Mouse (Mus musculus) thymus, postnatal 36 days (tissue): ENCODE measurements around the gene Fgfr2.

Experiments
- DNase-seq, 2 experiments: peaks; one replicate each; pipeline ENCODE4 v3.0.0; 2022; ENCODE audit warnings: mixed read lengths in 2 of 2

The Fgfr2 gene

GRCm38 (mm10) chr7:130972767-130973166, 2150.4 kb downstream of the Fgfr2 start:
- no peak for DNase-seq

- no peak for DNase-seq
Measured at GRCm38 (mm10) chr7:130969507-130969906, 2153.6 kb downstream of the Fgfr2 start.

- DNase-seq: no peak
Measured at GRCm38 (mm10) chr7:130969076-130969475, 2154.1 kb downstream of the Fgfr2 start.

- DNase-seq: no peak
Measured at GRCm38 (mm10) chr7:130968537-130968936, 2154.6 kb downstream of the Fgfr2 start.

- DNase-seq: no peak
Measured at GRCm38 (mm10) chr7:130967901-130968300, 2155.2 kb downstream of the Fgfr2 start.

- no peak for DNase-seq
Measured at GRCm38 (mm10) chr7:130966876-130967275, 2156.3 kb downstream of the Fgfr2 start.

DNA sequence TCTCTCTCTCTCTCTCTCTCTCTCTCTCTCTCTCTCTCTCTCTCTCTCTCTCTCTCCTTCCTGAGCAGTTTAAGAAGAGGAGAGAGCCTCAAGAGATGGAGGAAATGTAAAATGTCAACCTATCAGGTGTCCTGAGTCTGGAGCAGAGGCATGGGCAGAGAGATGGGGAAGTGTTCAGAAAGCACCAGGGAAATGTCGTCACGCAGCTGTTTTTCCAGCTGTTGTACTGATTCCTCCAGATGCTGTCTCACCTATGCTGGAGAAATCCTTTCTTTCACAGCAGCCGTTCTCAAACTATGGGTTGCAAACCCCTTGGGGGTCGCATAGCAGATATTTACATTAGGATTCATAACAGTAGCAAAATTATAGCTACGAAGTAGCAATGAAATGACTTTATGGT, 2156.7 kb downstream of the Fgfr2 start:
- DNase-seq: no peak

DNA sequence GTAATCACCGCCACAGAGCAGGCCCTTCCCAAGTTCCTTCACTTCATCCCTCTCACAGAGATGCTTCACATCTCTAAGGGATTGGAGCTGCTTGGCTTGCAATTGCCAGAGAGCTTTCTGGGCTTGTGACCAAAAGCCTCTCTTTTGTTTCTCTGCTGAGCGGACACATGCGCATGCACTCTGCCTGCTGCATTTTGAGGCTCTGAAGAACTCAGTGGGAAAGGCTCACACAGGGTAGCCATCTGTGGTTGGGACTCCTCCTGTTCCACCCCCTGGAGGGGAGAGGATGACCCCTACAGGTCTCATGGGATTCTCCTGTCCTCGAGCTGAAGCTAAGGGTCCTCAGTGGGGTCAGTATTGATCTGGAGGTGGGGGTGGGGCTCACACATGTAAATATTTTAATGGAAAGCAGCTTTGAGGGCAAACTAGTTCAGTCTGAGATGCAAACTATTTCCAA, 2157.2 kb downstream of the Fgfr2 start:
- no peak for DNase-seq

- DNase-seq: no peak
Measured at GRCm38 (mm10) chr7:130965396-130965795, 2157.8 kb downstream of the Fgfr2 start.

DNA sequence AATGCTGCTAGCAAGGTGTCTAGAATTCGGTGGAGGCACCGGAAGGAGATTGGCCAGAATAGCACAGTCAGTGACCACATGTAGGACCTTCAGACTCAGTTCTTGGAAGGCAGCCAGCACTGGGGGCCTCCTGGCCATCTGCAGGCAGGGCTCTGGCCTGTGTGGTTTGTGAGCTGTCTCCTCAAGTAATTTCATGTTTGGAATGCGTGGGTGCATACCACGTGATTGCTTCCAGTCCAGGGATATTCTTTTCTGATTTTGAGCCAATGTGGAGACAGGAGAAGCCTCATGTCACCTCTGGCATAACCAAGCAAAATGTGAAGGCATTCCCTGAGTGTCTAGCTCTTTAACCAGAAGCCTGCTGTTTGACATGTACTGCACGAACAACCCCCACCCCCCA, 2158.5 kb downstream of the Fgfr2 start:
- no peak for DNase-seq

- DNase-seq: no peak
Measured at GRCm38 (mm10) chr7:130961429-130961828, 2161.7 kb downstream of the Fgfr2 start.

DNA sequence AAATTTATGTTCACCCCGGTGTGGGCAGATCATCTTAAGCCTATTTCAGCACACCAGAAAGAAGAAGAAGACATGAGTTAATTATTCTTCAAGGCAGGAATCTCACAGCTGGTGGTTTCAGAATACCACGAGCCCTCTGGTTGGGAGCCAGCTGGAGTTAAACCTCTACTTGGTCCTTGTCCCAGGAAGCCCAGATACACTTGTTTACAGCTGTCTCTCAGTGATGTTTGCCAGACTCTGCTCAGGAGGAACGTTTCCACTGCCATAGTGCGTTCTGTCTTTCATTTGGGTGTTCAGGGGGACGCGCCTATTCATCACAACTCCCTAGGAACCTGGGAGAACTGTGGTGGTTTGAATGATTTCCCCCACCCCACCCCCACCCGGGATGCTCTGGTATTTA, 2163.3 kb downstream of the Fgfr2 start:
- DNase-seq: no peak

DNA sequence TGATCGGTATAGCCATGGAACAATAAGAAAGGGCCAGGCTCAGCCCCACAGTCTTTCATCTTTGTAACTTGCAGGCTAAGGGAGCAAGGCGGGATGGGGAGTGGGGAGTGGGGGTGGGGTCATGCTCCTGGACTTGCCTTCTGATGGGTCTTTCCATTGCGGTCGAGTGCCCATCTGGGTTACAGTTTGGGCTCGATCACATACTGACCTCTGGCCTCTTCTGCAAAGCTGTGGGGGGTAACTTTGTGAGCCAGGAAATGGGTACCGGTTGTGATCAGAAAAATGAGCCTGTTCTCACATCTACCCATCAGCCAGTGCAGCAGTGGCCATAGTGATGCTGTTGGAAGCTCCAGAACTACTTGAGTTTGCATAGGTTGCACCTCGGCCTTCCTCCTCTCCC, 2164.6 kb downstream of the Fgfr2 start:
- no peak for DNase-seq

DNA sequence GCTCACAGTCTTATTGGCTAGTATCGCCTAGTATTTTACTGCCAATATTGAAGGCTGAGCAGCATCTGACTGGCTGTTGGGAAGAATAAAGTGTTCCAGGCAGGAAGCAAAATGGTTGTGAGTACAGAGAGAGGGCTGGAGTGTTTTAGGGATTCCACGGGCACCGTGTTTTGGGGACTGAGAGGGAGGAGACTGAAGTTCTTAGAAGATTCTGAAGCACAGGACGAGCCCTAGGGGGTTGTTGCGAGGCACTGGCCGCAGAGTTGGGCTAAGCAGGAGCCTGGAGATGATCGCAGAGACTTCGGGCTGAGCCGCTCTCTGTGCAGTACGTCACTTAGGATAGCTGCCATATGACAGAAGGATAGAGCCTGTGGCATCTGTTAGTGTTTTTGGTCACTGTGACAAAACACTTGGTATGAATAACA, 2169.0 kb downstream of the Fgfr2 start:
- no peak for DNase-seq

DNA sequence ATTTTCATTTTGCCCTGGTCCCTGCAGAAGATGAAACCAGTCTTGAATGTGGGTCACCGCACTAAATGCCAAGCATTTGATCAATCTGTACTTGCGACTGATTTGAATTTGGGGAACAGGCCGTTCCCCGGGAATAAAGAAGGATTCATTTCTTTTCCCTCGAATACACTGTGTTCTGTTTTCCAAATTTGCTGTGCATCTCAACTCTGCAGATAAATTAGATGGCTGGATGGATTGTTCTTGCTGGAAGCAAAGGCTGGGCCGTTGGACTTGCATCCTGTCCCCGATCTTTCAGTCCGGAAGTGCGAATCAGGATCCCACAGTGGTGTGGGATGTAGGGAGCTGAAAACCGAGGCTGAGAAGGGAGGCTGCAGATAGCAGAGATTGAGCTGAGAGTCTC, 2169.8 kb downstream of the Fgfr2 start:
- DNase-seq: no peak

DNA sequence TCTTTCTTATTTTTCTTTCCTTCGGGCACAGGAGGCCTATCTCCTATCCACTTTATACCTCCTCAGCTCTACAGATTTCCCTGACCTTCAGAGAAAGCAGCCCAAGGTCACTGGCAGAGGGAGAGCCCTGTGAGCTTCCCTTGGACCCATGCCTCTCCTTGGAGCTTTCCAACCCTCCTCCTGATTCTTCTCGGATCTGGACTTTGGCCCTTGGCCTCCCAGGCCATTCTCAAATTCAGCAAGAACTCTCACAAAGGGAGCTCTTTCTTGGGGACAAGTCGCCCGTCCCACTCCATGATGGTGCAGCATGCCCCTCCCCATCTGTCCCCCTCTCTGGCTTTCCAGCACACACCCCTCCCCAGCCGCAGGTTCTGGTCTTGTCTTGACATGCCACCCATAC, 2172.1 kb downstream of the Fgfr2 start:
- no peak for DNase-seq

DNA sequence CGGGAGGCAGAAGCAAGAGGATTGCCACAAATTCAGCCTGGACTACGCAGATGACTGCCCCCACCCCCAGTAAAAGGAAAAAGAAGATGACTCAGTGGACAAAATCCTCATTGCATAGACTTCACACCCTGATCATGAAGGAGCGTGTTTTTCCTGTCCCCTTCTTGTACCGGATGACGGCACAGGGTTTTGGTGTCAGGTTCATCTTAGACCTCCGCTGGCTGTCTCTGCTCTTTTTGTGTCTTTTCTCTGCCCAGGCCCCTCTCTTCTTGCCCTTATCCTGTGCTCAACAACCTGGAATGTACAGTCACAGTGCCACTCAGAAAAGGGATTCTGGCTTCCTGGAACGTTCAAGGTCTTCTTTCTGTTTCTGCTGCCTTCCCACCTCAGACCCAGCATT, 2172.7 kb downstream of the Fgfr2 start:
- no peak for DNase-seq

DNA sequence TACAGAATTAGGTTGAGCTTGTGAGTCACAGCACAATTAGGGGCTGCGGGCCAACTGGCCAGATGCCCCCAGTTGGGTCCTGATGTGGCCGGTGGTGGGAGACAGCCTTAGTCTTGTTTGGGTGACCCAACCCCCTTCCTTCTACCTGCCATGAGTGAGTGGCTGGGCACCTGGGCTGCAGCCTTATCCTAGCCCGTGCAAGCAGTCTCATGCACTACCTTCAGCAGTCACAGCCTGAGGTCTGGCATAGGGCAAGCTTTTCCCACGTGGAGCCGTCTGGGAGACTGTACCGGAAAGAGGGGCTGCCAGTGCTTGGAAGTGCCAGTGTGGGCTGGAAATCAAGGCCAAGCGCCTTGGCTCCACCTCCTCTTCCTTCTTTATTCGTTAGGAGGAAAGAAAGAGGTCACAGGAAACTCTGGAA, 2173.8 kb downstream of the Fgfr2 start:
- no peak for DNase-seq

DNA sequence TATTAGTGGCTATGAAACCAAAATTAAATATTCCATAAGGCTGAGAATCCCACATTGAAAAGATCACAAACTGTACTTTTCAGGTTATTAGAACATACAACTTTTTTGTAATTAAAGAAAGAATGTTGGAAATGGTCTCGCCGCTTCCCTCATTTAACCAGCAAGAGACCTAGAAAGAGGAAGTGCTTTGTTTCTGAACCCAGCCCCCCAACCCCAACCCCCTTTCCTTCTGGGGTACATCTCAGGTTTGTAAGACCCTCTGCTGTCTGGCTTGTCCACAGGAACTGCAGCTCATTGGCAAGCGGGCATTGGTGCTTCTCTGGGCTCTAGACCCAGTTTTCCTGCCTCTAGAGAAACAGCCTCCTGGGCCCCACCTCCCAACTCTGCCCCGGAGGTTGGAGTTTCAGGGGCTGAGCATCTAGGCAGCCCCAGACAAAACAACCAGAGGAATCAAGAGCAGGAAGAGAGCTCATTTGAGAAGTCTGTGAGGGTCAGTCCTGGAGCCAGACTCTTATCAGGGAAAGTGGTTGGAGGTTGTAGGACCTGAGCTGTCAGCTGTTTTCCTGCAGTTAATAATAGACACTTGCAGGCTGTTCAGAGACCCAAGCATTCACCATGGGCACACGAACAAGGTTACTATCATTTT, 2174.5 kb downstream of the Fgfr2 start:
- no peak for DNase-seq

GRCm38 (mm10) chr7:130946303-130946702, 2176.8 kb downstream of the Fgfr2 start:
- DNase-seq: no peak

DNA sequence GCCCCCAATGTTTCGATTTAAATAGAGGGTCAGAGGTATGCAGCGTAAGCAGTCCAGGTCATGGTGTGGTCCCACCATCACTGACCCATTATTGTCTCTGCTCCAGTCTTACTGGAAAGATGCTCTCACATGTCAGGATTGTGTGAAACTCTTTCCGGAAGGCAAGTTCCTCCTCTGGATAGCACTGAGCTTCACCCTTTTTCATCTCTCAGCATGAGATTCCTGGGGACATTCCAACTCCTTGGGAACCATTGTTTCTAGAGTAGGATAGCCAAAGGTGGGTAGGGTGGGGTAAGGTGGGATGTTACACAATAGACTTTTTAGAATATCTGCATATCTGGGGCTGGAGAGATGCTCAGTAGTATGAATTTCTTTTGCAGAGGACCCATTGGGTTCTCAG, 2177.4 kb downstream of the Fgfr2 start:
- DNase-seq: no peak

GRCm38 (mm10) chr7:130944766-130945475, 2178.2 kb downstream of the Fgfr2 start:
- DNase-seq: no peak

DNA sequence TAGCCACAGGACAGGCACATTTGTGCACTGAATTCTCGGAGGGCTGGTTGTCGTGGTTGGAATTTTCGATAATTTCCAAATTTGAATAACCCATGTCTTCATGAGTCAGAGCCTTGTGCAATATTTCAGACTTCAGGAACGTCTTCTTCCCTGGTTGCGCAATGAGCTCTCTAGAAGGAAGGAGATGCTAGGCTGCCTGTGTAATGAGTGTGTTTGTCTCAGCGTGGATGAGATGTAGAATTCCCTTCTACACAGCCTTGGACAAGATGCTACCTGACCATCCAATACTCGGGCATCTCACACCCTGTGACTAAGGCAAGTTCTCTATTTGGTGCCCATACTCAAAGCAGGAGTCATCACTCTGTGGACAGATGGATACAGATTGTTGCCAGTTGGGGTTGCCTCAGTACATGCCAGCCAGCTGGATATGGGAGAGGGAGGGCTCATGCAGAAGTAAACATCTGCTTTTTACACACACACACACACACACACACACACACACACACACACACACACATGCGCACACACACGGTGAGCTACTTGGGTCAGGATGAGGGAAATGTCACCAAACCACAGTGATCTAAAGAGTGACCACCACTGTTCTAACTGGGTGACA, 2179.8 kb downstream of the Fgfr2 start:
- DNase-seq: no peak

DNA sequence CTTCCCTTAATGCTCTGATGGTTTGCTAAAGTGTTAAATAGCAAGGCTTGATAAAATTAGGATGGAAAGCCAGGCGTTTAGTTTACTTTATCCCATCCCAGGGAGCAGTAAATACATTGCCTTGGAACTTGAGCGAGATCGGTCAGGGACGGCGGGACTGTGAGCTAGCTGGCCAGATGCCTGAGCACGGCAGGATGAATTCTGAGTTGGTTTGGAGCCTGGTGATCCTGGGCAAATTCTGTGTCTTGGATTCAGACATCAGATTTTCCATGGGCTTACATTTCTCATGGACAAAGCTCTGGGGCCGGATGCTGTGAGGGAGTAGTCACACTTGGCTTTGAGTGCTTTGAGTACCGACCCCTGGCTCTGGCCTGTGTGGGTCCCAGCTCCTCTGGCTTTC, 2182.4 kb downstream of the Fgfr2 start:
- DNase-seq: no peak
